Mouse (Mus musculus) regulatory T cell (primary cell): Measurements from ENCODE around the gene Fundc2.

Experiments used
- in situ Hi-C: fragments of 300-600 bp; cut with MboI, MseI; formaldehyde crosslinking; loops from one replicate; pipeline ENCODE4 v1.15.1; 2025; ENCODE audit warnings: high pct_unique_total_duplicates

The Fundc2 gene

DNA sequence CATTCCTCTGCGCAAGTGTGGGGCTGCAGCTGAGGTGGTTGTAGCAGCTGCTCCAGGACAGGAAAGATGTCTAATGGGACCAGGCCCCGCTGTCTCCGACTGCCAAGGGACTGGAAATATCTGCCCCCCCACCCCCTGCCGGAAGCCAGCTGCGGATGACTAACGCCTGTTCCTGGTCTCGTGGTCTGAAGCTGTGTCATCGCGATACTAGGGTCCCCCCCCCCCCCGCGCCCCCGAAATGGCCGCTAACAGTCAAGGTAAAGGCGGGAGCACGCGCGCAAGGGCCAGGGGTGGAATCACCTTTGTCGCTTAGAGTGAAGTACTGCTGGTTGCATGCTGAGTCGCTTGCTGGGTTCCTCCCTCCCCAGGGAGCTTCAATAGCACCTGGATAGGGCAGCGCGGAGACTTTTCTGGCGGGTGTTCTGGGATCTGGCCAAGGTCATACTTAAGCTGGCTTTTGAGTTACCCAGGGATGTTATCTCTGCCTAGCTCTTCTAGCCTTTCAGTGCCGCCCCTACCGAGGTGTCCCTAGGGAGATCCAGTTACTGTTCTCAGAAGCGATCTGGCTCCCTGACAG is at the start of gene Fundc2, which contains the start of gene F8:
Gene Fundc2 (plus strand): TSS at position 205 of the 577 bp plus-strand sequence.
Gene F8 (minus strand): TSS at position 421 of the 577 bp plus-strand sequence.
- in situ Hi-C loops = no loop called here

DNA sequence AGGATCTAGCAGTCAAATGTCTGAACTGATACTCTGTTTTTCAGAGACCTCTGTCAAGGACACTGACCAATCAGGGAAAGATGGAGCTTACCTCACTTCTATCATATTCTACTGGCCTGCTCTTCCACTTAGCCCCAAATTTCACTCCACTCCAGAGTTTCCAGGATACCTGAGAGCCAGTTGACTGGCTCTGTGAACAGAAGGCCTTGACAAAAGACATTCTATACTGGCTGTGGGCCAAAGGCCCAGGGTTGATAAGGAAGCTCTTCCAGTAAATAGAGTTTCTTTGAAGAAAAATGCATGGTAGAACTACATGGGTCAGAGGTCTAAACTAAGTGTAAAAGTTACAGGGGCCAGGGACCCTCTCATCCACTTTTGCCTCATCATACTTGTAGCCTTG is 12.0 kb upstream of the Fundc2 start:
- in situ Hi-C loops = no loop called here

DNA sequence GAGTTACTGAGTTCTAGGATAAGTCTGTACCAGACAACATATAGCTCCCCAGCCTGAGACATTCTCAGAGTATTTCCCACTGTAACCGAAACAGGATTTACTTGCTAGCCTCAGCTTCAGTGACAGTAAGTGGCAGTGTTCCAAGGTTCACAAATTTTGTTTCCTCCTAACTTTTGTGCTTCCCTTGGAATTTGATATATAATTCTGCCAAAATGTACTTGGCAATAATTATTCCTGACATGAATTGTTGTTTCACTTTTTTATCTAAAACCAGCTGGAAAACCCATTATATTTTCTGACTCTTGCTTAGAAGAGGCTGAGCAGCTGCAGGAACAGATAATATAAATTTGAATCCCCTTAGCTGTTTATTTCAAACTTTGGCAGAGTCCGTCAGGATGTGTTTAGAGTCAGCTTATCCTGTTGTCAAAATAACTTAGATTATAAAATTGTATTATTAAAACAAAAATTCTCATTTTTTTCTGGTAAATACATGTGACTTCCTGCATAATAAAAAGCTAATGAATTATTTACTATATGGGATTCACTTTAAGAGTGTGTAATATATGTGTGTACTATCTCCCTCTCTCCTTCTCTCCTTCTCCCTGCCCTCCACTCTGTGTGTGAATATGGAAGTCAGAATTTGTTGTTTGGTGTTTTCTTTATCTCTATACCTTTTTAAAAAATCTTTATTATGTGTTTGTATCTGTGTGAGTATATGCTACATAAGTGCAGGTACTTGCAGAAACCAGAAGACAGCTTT is 9.4 kb upstream of the Fundc2 start:
- in situ Hi-C loops = no loop called here

DNA sequence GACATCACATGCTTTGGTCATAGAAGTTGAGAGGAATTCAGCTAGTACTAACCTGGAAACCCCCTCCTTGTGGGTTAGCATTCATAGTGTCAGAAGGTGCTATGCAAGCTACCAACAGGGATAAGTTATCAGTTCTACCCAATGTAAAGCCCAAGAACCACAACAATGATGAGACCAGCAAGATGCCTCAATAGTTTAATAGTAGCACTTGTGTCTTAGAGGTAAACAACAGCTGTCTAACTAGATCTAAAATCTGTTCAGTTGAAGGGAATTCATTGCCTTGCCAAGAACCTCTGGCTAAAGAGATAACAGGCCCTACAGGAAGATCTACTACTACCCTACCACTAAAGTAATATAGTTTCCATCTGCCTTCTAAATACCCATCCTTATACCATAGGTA is 5.4 kb upstream of the Fundc2 start:
- in situ Hi-C loops = no loop called here

DNA sequence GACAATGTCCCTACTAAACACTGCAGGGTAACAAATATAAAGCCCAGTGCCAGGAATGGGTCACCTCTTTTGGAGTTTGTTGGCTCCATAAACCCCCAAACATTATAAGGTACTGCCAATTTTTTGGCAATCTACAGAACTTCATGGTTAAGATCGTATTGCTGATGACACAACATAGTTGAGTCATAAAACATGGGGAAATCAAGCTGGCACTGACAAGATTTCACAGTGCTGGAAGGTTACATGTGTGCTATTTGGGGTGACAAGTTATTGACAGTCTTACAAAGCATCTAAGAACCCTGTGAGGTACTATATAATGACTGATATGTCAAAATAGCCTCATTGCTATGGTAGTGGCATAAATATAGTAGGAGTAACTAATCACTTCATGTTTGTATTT is 1.0 kb upstream of the Fundc2 start:
- in situ Hi-C loops = no loop called here

DNA sequence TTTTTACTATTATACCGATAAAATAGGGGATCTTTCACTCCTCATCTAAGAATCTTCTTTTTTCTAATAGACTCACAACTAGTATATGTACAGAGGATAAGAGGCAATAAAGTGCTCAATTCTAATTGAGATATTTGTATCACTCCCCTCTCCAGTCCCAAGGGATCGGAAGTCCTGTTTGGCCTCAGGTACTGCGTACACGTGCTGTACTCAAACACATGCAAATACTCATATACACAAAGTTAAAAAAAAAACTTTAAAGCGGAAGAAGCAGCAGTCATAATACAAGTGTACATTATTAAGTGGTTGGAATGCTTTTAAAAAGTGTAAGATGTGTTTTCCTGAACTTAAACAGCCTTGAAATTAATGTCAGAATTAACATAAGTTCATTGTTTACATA is 500 bp upstream of the Fundc2 start:
- in situ Hi-C loops = no loop called here

DNA sequence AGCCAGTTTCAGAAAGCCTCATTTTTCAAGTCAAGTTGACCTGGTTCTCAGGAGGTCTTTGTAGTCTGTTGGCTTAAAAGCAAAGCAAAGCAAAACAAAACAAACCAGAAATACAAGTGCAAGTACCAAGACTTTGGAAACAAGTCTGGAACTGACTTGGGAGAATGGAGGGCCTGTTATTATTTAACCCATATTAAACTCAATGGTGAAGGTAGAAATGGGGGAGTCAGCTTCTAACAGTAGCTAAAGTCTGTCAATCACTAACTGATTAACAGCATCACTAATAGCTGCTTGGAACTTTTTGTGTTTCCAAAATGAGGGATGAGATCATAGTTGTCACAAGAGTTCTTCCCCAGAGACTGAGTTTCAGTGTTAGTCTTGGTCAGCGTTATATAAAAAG is 17.3 kb downstream of the Fundc2 start:
- in situ Hi-C loops = no loop called here

DNA sequence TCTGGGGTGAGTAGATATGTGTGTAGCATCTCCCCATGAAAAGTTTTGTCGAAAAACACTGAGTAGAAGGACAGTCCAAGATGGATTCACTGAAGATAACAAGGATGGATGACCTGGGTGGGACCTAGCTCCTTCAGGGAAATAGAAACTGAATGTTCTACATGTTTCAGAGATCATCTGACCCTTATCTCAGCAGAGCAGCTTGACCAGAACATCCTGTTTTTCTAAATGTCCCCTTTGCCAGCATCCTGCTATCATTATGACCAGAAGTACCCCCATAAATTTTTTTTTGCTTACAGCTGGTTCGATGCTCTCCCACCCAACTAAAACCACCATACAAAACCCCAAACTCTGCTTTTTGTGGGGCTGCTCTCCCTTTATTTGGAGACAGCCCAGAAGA is 20.5 kb downstream of the Fundc2 start:
- in situ Hi-C loops = no loop called here

DNA sequence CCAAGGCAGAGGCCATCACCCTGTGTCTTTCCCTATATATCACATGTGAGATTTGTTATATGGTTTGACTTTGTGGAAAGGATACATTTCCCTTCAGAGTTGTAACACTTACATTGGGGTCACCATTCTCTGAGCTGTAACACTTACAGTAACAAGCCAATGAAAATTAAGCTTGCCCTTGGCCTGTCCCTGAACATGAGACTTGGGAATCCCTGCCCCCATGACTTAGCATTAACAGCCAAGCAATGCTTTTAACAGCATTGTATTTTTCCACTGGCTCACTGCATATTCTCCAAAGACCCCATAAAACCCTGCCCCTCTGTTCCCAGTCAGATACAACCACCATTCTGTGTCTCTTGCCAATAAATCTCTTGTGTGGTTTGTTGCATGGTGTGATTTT is 21.2 kb downstream of the Fundc2 start:
- in situ Hi-C loops = no loop called here

DNA sequence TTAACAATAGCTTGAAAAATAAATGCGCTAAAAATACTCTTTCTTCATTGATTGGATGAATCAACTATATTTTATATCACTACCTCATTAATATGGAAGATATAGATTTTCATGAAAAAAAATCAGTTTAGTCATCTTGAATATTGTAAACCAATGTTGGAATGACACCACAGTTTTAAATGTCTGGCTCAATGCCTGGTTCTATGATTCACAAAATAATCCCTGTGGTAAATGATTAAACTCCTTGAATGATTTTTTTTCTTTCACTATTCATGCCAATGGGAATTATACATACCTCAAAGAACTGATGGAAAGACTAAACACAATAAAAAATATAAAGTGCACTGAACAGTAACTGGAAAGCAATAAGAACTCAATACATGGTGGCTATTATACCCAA is 27.5 kb downstream of the Fundc2 start:
- in situ Hi-C loops = no loop called here

DNA sequence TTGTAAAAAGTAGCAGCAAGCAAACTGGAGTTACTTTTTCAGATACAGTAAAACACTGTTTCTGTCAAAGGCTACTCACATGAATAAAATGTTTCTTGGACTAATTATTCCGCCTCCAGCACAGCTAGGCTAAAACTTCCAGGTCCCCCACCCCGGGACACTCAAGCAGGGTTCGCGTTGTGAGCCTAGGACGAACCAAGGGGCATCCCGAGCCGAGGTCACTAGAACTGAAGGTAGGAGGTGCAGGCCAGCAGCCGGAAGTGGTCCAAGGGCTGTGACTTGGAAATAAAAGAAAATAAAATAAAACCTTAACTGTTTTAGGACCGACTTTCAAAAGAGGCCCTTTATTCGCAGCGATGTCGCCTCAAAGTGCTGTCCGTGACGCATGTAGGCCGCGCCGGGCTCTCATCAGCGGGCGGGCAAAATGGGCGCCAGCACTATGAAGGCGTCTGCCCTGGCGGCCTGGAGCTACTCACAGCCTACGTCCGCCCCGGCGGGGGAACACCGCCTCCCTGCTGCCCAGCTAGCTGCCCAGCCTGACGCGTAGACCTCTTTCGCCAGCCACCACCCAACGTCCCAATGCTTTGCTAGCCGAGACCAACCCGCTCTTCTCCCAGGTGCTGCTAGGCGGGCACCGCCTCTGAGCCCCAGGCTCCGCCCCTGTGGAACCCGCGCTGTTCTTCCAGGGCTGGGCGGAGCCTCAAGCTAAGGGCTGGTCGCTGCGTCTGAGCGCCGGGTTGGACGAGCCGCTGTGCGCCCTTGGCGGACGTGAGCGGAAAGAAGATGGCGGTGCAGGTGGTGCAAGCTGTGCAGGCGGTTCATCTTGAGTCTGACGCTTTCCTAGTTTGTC is 34.0 kb downstream of the Fundc2 start, which contains the start of the genes Cmc4, Mtcp1 and Brcc3:
Gene Cmc4 (minus strand): TSS at position 649 of the 850 bp plus-strand sequence.
Gene Mtcp1 (minus strand): TSS at position 653 of the 850 bp plus-strand sequence.
Gene Brcc3 (plus strand): TSS at position 693 of the 850 bp plus-strand sequence.
- in situ Hi-C loops = no loop called here
